Mouse (Mus musculus): ENCODE data around the gene Pdlim5.

Pdlim5 gene

DNA sequence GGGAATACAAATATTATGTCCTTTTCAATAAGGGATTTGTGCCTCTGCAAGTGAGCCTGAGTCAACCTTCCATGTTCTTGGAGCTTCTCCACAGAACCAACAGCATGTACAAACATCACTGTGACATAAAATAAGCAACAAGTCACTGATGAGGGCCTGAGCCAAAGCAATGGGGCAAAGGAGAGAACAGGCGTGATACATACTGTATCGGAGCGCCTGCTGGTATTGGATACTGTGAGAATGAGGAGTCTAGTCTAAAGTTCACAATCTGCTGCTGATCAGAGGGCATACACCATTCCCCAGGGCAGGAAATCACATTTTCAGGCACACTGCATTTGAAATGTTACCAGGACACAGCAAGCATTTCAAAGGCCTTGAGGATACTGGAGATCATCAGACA lies 119.0 kb downstream of the Pdlim5 start:
- DNase-seq (ENCODE audit: low read depth in 1 of 2, low spot score in 2 of 2): no peak

DNA sequence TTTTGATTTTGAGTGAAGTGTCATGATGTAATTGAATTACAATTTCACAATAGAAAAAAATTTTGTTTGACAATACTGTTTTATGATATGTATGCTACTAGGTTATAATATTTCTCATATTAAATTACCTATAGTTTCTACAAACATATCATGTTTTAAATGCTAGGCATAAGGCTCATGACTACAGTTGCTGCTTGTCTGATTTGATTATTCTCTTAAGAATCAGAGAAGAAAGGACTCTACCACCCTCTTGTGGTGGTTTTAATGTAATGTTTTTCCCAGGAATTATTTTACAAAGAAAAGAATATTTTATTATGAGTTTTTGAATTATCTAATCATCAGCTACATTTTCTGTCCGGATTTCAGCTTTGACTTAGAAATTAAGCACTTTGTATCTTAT lies 120.5 kb downstream of the Pdlim5 start:
- DNase-seq (ENCODE audit: low read depth in 1 of 2, low spot score in 2 of 2): no peak

DNA sequence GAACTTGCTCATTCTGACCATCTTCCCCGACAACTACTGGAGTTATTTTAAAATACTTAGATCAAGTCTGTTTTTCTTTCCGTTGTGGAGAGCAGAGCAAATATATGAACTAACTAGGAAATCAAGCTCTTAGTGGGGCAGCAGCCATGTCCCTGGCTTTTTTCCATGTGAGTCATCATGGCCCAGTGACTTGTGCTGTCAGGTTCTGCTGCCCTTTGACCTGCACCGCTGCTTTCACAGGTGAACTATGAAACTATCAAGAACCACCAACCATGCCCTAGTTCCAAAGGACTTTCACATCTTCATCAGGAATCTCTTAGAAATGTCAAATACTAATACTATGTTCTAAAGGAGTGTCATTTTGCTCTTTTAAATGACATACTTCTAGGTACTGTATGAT lies 121.0 kb downstream of the Pdlim5 start:
- DNase-seq (ENCODE audit: low read depth in 1 of 2, low spot score in 2 of 2): no peak

DNA sequence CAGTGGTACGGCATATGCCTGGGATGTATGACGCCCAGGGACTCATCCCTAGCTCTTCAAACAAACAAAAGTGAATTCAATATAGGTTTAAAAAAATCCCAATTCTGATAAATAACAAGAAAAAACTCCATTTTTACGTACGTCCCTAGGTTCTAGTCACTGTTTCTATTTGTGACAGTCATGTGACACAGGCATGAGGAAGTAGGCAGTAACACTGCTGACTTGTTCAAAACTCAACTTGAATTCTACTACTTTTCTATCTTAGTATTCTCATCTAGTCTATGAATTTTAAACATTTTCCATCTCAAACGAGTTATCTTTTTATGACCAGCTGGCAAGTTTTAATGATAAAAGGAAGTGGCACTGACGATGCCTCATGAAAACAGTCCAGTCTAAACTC lies 122.2 kb downstream of the Pdlim5 start:
- no peak for DNase-seq (ENCODE audit: low read depth in 1 of 2, low spot score in 2 of 2)

DNA sequence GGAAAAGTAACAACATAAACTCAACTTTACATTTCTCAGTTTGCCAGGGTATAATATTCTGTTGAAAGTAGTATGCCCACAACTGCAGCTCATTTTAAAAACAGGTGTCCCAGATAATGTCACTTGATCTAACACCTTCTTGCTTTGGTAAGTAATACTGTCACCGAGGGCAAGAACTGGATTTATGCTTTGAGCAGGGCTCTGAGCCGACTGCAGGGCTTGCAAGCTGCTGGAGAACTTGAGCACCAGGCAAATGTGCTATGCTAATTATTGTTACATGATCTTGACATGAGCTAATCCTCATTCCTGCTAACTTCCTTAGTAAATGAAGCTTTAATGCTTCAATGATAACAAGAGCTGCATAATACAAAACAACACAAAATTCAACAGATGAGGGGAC lies 139.1 kb downstream of the Pdlim5 start:
- no peak for DNase-seq (ENCODE audit: low read depth in 1 of 2, low spot score in 2 of 2)

DNA sequence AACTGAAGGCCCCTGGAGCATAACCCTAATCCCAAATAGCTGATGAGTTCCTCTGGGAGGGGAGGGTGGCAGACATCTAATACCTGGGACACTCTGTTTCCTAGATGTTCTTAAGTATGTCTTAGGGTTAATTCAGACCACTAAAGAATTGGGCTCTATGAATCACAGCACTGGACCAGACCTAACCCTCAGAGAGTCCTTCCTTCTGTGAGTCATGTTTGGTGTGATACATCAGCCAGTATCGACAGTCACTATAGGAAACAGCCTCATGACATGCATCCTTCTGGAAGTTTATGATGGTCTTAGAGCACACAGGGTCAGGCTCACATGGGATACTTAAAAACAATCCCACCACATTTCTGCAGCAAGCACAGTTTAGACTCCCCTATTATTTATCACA lies 143.4 kb downstream of the Pdlim5 start:
- DNase-seq (ENCODE audit: low read depth in 1 of 2, low spot score in 2 of 2): no peak

DNA sequence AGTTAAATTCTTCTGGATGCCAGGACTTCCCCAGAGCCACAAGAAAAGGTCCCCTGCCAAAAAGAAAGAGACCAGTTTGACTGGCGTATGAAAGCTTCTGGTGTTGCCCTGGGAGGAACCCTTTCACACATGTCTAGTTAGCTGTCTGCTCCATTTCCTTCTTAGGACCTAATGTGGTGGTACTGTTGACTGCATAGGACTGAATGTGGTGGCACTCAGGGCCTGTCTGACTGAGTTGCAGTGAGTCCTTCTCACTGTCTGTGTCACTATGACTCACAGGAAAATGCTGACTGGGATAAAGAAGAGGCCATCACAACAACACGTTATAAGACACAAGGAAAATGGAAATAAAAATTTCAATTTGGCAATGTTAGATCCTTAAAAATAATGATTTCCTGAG lies 146.0 kb downstream of the Pdlim5 start:
- DNase-seq (ENCODE audit: low read depth in 1 of 2, low spot score in 2 of 2): no peak

DNA sequence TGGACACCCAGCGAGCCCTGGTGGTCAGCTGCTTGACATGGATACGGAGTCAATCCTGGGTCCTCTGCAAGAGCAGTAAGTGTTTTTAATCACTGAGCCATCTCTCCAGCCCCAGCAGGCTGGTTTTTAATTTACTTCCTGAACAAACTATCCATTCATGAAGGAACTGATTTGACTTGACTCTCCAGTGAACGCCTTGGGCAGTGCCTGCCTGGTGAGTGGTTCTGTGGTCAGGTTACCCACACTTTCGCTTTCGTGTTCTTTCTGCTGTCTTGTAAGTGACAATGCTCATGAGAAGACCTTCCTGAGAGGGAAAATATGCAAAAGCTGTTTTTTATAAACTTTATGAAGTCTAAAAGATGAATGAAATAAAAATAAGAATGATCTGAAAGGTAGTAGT lies 152.2 kb downstream of the Pdlim5 start:
- no peak for DNase-seq (ENCODE audit: low read depth in 1 of 2, low spot score in 2 of 2)

DNA sequence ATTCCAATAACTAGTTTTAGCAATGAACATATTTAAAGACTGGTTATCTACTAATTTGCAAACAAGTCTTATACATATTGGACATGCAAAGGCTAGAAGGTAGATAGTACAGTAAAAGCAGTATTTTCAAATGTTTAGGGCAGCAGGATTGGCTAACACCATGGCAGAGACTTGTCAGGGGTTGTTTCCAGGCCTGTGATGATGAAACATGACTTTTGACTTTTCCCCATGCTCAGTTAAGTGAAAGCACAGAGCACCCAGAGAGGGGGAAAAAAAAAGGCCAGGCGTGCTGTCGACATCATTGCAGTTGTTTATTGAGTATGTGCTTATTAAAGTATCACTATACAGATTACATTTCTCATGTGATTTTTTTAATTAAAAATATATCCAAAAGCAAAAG lies 156.2 kb downstream of the Pdlim5 start:
- no peak for DNase-seq (ENCODE audit: low read depth in 1 of 2, low spot score in 2 of 2)

DNA sequence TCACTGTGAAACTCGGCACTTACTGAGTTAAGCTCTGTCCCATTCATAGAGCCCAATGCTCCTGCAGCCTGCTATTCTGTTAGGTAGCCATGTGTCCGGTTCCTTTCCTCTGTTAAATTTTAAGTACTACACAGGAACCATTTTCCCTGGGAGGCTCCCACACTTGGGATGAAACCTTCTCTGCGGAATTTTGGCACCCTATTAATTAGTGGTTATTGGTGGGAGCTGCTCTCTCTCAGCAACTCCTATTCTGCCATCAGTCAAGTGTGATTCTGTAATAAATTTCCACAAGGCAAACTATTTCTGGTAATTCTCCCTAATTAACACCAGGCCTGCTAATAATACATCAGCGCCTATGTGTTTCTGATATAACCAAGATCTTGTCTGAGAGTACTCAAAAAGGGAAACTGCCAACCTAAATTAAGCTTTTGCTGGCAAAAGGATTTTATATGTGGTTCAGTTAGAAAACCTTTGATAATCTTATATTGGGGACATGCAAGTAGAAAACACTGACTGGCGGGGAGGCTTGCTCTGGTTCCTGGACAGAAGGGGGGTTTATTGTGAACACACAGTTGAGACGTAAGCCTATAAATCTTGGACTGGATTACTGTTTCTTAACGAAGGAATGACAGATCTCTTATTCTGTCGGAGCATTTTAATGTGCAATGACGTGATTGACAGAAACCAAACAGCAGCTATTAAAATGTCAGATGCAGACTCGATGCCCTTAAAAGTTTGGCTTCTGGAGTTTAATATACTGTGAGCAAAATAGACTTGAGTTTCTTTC lies 157.0 kb downstream of the Pdlim5 start:
- no peak for DNase-seq (ENCODE audit: low read depth in 1 of 2, low spot score in 2 of 2)

DNA sequence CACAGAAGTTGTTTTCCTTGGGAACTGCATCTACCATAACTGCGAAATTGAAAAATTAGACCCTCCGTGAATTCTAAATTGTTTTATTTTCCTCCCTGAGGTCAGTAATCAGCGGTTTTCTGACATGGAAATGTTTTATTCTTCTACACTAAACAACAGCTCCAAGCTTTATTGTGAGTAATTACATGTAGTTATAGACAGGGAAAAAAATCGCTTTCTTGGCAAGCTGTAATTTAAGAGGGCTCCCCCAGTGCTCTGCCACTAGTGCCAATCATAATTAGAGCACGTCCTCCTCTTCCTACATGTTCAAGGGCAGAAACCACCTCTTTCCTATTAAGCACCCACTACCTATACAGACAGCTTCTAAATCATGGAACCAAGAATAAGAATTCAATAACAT lies 157.9 kb downstream of the Pdlim5 start:
- DNase-seq (ENCODE audit: low read depth in 1 of 2, low spot score in 2 of 2): no peak

DNA sequence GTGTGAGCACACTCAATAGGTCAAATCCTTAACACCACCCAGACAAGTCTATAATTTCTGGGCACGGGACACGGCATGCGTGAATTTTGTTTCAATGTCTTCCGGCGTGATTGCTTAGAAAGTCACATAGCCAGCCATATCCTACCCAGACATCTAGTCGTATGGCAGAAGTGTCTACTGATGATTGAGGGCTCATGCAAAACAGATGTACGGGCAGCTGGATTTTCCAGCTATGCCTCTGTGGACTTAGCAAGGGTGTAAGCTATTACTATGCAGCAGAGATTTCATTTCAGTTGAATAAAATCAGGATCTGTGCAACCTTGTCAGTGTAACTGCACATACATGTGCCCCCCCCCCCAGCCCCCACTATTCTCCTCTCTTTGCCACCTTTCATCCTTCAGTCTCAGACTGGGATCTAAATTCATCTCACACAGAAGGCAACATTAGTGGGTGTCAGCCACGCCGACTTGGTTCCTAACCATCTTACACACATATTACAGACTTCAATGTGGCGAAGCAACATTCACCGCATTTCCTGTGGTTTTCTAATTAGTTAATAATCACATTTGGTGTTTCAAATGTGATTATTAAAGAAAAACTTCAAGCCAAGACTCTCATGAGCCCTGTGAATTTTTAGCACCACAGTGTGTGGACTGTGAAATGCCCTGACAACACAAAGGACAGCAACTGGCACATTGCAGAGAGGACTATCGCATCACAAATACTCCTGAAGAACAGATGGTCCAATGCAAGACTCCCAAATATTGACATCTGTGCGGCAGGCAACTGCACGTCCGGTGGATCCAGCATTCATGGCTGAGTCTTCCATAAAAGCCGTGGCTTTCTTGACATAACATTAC lies 161.7 kb downstream of the Pdlim5 start:
- DNase-seq (ENCODE audit: low read depth in 1 of 2, low spot score in 2 of 2): no peak

DNA sequence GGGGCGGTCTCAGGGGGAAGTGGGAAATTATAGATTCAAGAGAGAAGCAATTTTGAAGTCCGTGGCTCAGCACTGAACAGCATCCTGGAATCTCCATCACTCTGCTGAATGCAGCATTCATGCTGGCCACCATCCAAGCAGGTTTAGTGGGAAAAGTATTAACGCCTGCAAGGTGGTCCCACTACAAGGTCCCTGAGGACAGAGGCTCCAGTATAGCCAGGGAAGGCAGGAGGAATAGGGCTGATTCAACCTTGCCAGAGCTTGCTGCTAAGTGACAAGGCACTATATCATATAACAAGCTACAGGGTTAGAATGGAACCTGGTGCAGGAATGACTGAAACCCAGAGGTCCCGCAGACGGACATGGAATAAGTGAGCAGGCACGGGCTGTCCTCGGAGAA lies 166.8 kb downstream of the Pdlim5 start:
- DNase-seq (ENCODE audit: low read depth in 1 of 2, low spot score in 2 of 2): no peak

DNA sequence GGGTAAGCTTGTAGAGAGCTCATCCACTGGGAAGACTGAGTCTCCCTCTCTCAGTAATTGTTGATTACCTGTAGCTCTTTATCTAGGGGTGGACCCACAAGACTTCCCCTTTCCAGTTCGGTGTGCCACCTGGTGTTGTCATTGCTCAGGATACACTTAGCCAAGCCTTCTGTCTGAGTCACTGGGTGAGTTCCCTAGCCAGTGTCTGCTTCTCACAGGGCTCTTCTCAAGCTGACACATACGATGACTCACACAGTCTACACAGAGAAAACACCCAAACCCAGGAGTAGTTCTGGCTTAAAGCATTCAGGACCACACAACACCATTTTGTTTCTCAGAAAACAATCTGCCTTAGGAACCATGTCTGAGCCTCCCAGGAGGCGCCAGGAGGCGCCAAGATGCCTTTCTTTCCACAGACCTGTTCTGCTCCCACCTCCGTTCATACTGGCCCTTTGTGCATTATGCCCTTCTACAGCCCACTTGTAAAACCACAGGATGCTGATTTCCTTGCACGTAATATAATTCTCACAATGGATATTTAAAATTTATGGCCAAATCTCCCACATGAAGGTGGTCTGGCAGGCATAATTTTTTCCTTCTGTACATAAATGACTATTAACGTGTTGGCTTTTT lies 172.9 kb downstream of the Pdlim5 start:
- DNase-seq (ENCODE audit: low read depth in 1 of 2, low spot score in 2 of 2): no peak

DNA sequence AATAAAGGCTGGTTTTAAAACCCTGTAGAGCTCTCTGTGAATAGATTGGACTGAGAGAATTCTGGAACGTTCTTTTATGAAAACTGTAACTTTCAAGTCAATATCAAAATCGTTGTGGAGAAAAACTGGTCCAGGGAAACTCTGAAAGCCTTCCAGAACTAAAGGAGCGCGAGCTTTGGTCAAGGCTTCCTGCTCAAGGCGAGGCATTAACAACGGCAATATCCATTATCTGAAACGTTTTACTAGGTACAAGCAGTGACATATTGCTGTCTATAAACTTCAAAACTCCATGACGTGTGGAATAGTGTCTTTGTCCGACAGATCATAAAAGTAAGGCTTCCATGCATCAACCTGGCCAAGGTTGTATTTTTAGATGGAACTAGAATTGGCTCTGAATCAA lies 175.6 kb downstream of the Pdlim5 start:
- no peak for DNase-seq (ENCODE audit: low read depth in 1 of 2, low spot score in 2 of 2)

DNA sequence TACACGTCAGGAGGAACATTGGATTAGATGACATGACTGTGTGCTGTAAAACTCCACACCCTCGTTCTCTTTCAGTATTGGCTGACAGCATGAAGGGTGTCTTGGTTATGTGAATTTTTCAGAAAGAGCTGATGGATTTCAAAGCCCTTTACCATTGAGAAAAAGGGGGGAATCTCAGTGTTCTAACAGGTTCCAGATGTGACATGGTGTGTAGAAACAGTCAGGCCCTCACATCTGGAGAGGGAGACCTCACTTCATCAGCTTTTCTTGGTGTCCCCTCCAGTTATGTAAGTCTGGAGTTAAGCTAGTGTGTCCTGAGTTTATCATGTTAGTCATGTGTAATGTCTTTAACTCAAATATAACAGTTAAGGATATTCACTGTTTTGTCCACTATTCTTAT lies 182.7 kb downstream of the Pdlim5 start:
- DNase-seq (ENCODE audit: low read depth in 1 of 2, low spot score in 2 of 2): no peak

DNA sequence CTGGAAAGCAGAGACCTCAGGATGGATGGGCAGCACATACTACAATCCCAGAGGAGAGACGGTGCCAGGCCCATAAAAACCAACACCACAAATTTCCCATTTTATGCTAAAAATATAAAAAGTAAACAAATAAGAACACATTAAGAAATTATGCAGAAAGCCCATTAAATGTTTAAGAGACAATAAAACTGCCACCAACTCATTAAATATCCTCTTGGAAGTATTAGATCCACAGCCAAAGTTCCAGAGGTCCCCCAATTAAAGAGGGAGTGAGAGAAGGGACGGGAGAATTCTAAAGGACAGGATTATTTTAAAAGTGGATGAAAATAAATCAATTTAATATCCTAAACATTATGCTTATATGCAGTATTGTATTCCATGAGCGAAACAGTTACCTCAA lies 183.3 kb downstream of the Pdlim5 start:
- no peak for DNase-seq (ENCODE audit: low read depth in 1 of 2, low spot score in 2 of 2)

DNA sequence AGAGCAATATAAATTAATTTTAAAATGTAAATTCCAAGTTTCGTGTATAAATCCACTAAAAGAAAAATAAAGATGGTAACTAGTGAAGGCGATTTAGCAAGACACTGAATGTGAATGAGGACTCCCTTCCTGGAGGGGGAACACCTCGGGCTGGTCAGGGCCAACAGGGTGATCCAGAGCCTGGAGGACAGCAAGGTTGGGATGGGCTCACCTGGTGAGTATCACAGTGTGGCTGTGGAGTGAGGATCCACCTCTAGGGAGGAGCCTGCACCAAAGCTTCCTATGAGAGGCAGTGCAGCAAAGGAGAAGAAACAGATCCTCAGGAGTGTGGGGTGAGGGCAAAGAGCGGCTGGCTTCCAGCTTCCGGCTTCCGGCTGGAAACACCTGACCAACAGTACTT lies 185.5 kb downstream of the Pdlim5 start:
- DNase-seq (ENCODE audit: low read depth in 1 of 2, low spot score in 2 of 2): no peak

DNA sequence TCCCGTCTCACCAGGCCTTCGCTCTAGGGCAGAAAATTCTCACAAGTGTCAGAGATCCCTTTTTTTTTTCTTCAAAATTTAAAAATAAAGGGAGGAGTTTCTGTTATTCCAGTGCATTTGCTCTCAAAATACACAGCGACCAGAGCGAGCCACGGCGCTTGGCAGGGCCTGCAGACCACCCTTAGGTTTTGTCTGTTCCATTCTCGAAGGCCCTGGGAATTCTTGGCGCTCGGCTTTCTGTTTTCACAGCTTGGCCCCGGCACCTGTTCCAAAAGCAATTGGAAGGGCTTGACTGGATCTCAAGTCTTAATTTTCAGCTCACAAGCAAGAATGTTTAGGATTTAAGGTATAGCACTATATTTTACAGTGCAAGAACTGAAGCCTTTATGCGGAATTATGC lies 186.4 kb downstream of the Pdlim5 start:
- DNase-seq (ENCODE audit: low read depth in 1 of 2, low spot score in 2 of 2): no peak

DNA sequence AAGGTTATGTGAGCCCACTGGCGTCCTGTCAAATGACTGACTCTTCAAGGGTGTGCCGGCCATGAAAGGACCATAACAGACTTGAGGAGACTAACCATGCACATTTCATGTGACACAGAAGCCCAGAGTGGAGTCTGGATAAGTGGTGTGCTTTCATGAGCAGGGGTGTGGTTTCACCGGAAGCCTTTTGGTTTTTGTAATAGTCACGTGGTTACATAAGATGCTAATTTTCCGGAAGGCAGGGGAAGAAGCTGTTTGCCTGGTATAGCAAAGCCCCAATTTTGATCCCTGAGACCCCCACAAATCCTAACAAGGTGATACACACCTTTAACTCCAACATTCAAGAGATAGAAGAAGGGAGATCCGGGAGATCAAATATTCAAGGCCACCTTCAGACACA lies 188.0 kb downstream of the Pdlim5 start:
- no peak for DNase-seq (ENCODE audit: low read depth in 1 of 2, low spot score in 2 of 2)

DNA sequence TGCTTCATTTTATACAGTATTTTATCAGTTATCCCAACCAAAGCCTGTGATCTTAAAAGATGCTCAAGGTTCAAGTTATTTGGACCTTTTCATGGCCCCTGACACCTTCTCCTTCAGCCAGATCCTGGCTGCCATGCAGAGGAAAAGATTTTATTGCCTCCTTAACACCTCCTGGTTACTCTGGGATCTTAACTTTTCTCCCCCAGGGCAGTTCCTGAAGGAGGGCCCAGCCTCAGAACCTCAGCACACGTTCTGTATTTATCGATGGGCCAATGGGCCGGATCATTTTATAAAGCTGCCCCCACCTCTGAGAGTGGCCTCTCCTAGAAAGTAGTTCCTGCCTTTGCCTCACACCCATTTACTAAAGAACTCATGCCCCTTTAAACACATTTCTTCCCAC lies 189.2 kb downstream of the Pdlim5 start:
- no peak for DNase-seq (ENCODE audit: low read depth in 1 of 2, low spot score in 2 of 2)

DNA sequence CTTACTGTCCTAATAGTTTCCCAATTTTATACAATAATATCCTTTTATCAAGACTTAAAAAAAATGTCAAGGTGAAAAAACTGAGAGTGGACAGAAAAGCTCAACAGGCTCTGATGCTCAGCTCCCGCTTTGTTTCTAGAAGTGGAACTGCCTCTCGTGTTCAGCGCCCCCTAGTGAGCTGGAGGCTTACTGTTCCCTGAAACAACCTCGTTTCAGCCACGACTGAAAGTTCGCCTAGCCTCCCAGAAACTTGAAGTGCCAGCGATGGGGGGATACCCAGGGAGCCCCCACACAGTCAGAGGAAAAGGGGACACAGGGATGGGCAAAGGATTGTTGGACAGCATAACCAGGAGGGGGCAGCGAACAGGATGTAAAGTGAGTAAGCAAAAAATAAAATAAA lies 199.4 kb downstream of the Pdlim5 start:
- no peak for DNase-seq (ENCODE audit: low read depth in 1 of 2, low spot score in 2 of 2)

Measured in monocyte, adult 2 months (primary cell).